Mouse (Mus musculus): ENCODE measurements at regions not wholly inside any gene's neighbourhood (a gene's known extent, or its start where the extent isn't known, plus 50 kb on each side); places are given as distances from the start of the nearest gene placed in this dataset.
"Not testable (repeated sequence)": the region's sequence is repeated elsewhere in the genome, so short reads cannot be mapped to it uniquely, and the experiment has no call there.

- no peak for DNase-seq (ENCODE audit: low read depth in 2 of 2, low spot score in 2 of 2)
Measured at GRCm38 (mm10) chr9:85637274-85637673, 111.9 kb downstream of the Ibtk start.

- no peak for DNase-seq (ENCODE audit: low read depth in 2 of 2, low spot score in 2 of 2)
Measured at GRCm38 (mm10) chr9:85636131-85636447, 113.0 kb downstream of the Ibtk start.

GRCm38 (mm10) chr9:85635438-85636130, 113.5 kb downstream of the Ibtk start:
- DNase-seq (ENCODE audit: low read depth in 2 of 2, low spot score in 2 of 2), result no peak

GRCm38 (mm10) chr9:85634786-85635185, 114.3 kb downstream of the Ibtk start:
- DNase-seq (ENCODE audit: low read depth in 2 of 2, low spot score in 2 of 2), result not testable (repeated sequence)

GRCm38 (mm10) chr9:85617972-85618371, 131.2 kb downstream of the Ibtk start:
- no peak for DNase-seq (ENCODE audit: low read depth in 2 of 2, low spot score in 2 of 2)

GRCm38 (mm10) chr9:85617177-85617777, 131.9 kb downstream of the Ibtk start:
- no peak for DNase-seq (ENCODE audit: low read depth in 2 of 2, low spot score in 2 of 2)

- no peak for DNase-seq (ENCODE audit: low read depth in 2 of 2, low spot score in 2 of 2)
Measured at GRCm38 (mm10) chr9:85616266-85616869, 132.8 kb downstream of the Ibtk start.

GRCm38 (mm10) chr9:85609152-85609551, 140.0 kb downstream of the Ibtk start:
- DNase-seq (ENCODE audit: low read depth in 2 of 2, low spot score in 2 of 2), result no peak

- peak in 1 of 2 experiments; percentile 8 for DNase-seq (ENCODE audit: low read depth in 2 of 2, low spot score in 2 of 2)
Measured at GRCm38 (mm10) chr9:85596959-85597358, 152.2 kb downstream of the Ibtk start.

- no peak for DNase-seq (ENCODE audit: low read depth in 2 of 2, low spot score in 2 of 2)
Measured at GRCm38 (mm10) chr9:85593867-85594266, 155.3 kb downstream of the Ibtk start.

GRCm38 (mm10) chr9:85592639-85593038, 156.5 kb downstream of the Ibtk start:
- no peak for DNase-seq (ENCODE audit: low read depth in 2 of 2, low spot score in 2 of 2)

- DNase-seq (ENCODE audit: low read depth in 2 of 2, low spot score in 2 of 2), result no peak
Measured at GRCm38 (mm10) chr9:85589210-85589609, 159.9 kb downstream of the Ibtk start.

- no peak for DNase-seq (ENCODE audit: low read depth in 2 of 2, low spot score in 2 of 2)
Measured at GRCm38 (mm10) chr9:85588077-85588476, 161.1 kb downstream of the Ibtk start.

GRCm38 (mm10) chr9:85581028-85581595, 168.0 kb downstream of the Ibtk start:
- no peak for DNase-seq (ENCODE audit: low read depth in 2 of 2, low spot score in 2 of 2)

- DNase-seq (ENCODE audit: low read depth in 2 of 2, low spot score in 2 of 2), result no peak
Measured at GRCm38 (mm10) chr9:85577812-85578211, 171.3 kb downstream of the Ibtk start.

- DNase-seq (ENCODE audit: low read depth in 2 of 2, low spot score in 2 of 2), result no peak
Measured at GRCm38 (mm10) chr9:85577338-85577737, 171.8 kb downstream of the Ibtk start.

- DNase-seq (ENCODE audit: low read depth in 2 of 2, low spot score in 2 of 2), result no peak
Measured at GRCm38 (mm10) chr9:85568877-85569276, 180.3 kb downstream of the Ibtk start.

- no peak for DNase-seq (ENCODE audit: low read depth in 2 of 2, low spot score in 2 of 2)
Measured at GRCm38 (mm10) chr9:85551871-85552270, 197.3 kb downstream of the Ibtk start.

- DNase-seq (ENCODE audit: low read depth in 2 of 2, low spot score in 2 of 2), result no peak
Measured at GRCm38 (mm10) chr9:85550455-85550854, 198.7 kb downstream of the Ibtk start.

GRCm38 (mm10) chr9:85546226-85546625, 202.9 kb downstream of the Ibtk start:
- DNase-seq (ENCODE audit: low read depth in 2 of 2, low spot score in 2 of 2), result no peak

- DNase-seq (ENCODE audit: low read depth in 2 of 2, low spot score in 2 of 2), result no peak
Measured at GRCm38 (mm10) chr9:85545566-85545965, 203.6 kb downstream of the Ibtk start.

- DNase-seq (ENCODE audit: low read depth in 2 of 2, low spot score in 2 of 2), result no peak
Measured at GRCm38 (mm10) chr9:85538557-85538956, 210.6 kb downstream of the Ibtk start.

All from CD8-positive naive resting alpha-beta T cell, adult 2 months (primary cell).